Mouse (Mus musculus) myocyte (in vitro differentiated cells): ENCODE measurements at regions not wholly inside any gene's neighbourhood (a gene's known extent, or its start where the extent isn't known, plus 50 kb on each side); places are given as distances from the start of the nearest gene placed in this dataset.

Experiments
- H3K27me3 ChIP-seq: one replicate; pipeline ENCODE4 v1.6.1; 2011; ENCODE audit not compliant: control insufficient read depth, insufficient read depth, insufficient read length
- H3K36me3 ChIP-seq: one replicate; pipeline ENCODE4 v1.6.1; 2011; ENCODE audit not compliant: control insufficient read depth, insufficient read depth
- H3K4me2 ChIP-seq: one replicate; pipeline ENCODE4 v1.6.1; 2011; ENCODE audit warnings: low read depth, control low read depth
- H3K4me3 ChIP-seq: one replicate; pipeline ENCODE4 v1.5.1; 2011; ENCODE audit warnings: mild to moderate bottlenecking, control low read depth, moderate library complexity
- H3K79me2 ChIP-seq: one replicate; pipeline ENCODE4 v1.6.1; 2011; ENCODE audit not compliant: control insufficient read depth, insufficient read depth
- H3ac ChIP-seq: one replicate; pipeline ENCODE4 v1.6.1; 2011; ENCODE audit not compliant: control insufficient read depth, insufficient read length
- CEBPB ChIP-seq: IDR thresholded peaks from 2 replicates; pipeline ENCODE4 v1.6.1; 2011; ENCODE audit warnings: mild to moderate bottlenecking, moderate library complexity; ENCODE audit not compliant: poor library complexity, insufficient read depth, severe bottlenecking
- E2F4 ChIP-seq: IDR thresholded peaks from one replicate; pipeline ENCODE4 v1.6.1; 2011; ENCODE audit warnings: mild to moderate bottlenecking, control low read depth, moderate library complexity; ENCODE audit not compliant: insufficient read depth
- MAX ChIP-seq: IDR thresholded peaks from one replicate; pipeline ENCODE4 v1.6.1; 2011; ENCODE audit warnings: low read depth, mild to moderate bottlenecking, control low read depth
- MYOD1 ChIP-seq, 3 experiments: IDR thresholded peaks; one replicate each; pipeline ENCODE4 v1.6.1; 2011; ENCODE audit warnings: control low read depth in 2 of 3, low read depth in 2 of 3, mild to moderate bottlenecking in 2 of 3, moderate library complexity in 1 of 3; ENCODE audit not compliant: insufficient read length in 2 of 3, control insufficient read depth in 1 of 3
- MYOG ChIP-seq, 3 experiments: IDR thresholded peaks; one replicate each; pipeline ENCODE4 v1.6.1; 2011; ENCODE audit warnings: control low read depth in 2 of 3, low read depth in 2 of 3, mild to moderate bottlenecking in 2 of 3; ENCODE audit not compliant: insufficient read length in 2 of 3, control insufficient read depth in 1 of 3, insufficient read depth in 1 of 3
- POLR2A ChIP-seq: IDR thresholded peaks from one replicate; pipeline ENCODE4 v1.6.1; 2011; ENCODE audit warnings: low read depth, mild to moderate bottlenecking, control low read depth, moderate library complexity; ENCODE audit not compliant: insufficient read length
- POLR2AphosphoS2 ChIP-seq: IDR thresholded peaks from one replicate; pipeline ENCODE4 v1.6.1; 2011; ENCODE audit warnings: low read depth, control low read depth; ENCODE audit not compliant: insufficient read length
- REST ChIP-seq: IDR thresholded peaks from one replicate; pipeline ENCODE4 v1.6.1; 2011; ENCODE audit warnings: mild to moderate bottlenecking, control low read depth, moderate library complexity; ENCODE audit not compliant: insufficient read depth, insufficient read length
- SRF ChIP-seq: IDR thresholded peaks from one replicate; pipeline ENCODE4 v1.6.1; 2011; ENCODE audit warnings: low read depth; ENCODE audit not compliant: control insufficient read depth, insufficient read length
- TCF12 ChIP-seq: IDR thresholded peaks from one replicate; pipeline ENCODE4 v1.6.1; 2011; ENCODE audit warnings: mild to moderate bottlenecking, control low read depth; ENCODE audit not compliant: poor library complexity, insufficient read depth, severe bottlenecking
- TCF3 ChIP-seq: IDR thresholded peaks from one replicate; pipeline ENCODE4 v1.6.1; 2011; ENCODE audit warnings: low read depth, control low read depth; ENCODE audit not compliant: insufficient read length
- USF1 ChIP-seq: IDR thresholded peaks from one replicate; pipeline ENCODE4 v1.6.1; 2011; ENCODE audit warnings: low read depth, mild to moderate bottlenecking, control low read depth, moderate library complexity

DNA sequence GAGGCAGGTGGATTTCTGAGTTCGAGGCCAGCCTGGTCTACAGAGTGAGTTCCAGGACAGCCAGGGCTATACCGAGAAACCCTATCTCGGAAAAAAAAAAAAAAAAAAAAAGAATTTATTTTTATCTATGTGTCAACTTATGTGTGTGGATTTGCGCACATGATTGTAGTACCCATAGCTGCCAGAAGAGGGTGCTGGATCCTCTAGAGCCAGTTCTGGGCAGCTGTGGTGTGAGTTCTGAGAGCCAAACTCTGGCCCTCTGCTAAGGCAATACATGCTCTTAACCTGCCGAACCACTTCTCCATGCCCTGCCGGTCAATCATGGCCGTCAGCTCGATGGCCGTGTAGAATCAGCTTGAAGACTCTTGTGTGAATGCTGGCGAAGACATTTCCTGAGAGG lies 138.0 kb upstream of the Mrps10 start:
- no peak overlapping the region for H3K4me2 ChIP-seq
- H3K27me3 ChIP-seq: no peaks in the 10 kb centered on the region
- no peaks in the 10 kb centered on the region for H3K79me2 ChIP-seq
- H3K36me3 ChIP-seq: peaks cover 3% of the 10 kb centered on the region
- H3K4me3 ChIP-seq: no peak overlapping the region
- H3ac ChIP-seq: no peak overlapping the region
- TF ChIP-seq TCF12 (no peak), MYOG (IDR thresholded peaks at IDR 0.05; ENCODE audit: control insufficient read depth in 1 of 3, insufficient read depth in 1 of 3, insufficient read length in 2 of 3, low read depth in 2 of 3) (no peak), POLR2AphosphoS2 (no peak), POLR2A (no peak), SRF (no peak), E2F4 (no peak), MAX (no peak), REST (no peak), MYOD1 (IDR thresholded peaks at IDR 0.05; ENCODE audit: control insufficient read depth in 1 of 3, insufficient read length in 2 of 3, low read depth in 2 of 3) (no peak), CEBPB (no peak), USF1 (no peak), TCF3 (no peak)

DNA sequence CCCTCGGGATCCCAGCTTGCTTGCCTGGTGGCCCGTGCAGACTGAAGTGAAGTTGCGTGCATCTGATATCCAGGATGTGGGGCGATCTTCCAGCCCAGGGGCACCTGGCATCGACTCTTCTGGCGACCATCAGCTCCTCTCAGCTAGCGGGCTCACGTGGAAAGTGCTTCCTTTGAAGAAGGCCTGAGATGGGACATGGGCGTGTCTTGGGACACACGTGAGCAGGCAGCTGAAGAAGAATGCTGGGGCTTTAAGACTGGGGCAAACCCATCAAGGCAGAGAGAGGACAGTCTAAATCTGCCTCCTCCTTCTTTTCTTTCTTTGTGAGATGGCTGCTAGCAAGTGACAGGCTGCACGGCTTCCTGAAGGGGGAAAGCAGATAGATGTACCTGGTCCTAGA lies 142.3 kb upstream of the Mrps10 start:
- no peak overlapping the region for H3ac ChIP-seq
- H3K79me2 ChIP-seq: no peaks in the 10 kb centered on the region
- TF ChIP-seq USF1 (no peak), POLR2A (no peak), E2F4 (no peak), REST (no peak), TCF12 (no peak), SRF (no peak)
- peak overlapping the region; percentile 60 for H3K4me2 ChIP-seq
- H3K4me3 ChIP-seq: no peak overlapping the region
- peaks cover 3% of the 10 kb centered on the region for H3K36me3 ChIP-seq
- H3K27me3 ChIP-seq: no peaks in the 10 kb centered on the region

DNA sequence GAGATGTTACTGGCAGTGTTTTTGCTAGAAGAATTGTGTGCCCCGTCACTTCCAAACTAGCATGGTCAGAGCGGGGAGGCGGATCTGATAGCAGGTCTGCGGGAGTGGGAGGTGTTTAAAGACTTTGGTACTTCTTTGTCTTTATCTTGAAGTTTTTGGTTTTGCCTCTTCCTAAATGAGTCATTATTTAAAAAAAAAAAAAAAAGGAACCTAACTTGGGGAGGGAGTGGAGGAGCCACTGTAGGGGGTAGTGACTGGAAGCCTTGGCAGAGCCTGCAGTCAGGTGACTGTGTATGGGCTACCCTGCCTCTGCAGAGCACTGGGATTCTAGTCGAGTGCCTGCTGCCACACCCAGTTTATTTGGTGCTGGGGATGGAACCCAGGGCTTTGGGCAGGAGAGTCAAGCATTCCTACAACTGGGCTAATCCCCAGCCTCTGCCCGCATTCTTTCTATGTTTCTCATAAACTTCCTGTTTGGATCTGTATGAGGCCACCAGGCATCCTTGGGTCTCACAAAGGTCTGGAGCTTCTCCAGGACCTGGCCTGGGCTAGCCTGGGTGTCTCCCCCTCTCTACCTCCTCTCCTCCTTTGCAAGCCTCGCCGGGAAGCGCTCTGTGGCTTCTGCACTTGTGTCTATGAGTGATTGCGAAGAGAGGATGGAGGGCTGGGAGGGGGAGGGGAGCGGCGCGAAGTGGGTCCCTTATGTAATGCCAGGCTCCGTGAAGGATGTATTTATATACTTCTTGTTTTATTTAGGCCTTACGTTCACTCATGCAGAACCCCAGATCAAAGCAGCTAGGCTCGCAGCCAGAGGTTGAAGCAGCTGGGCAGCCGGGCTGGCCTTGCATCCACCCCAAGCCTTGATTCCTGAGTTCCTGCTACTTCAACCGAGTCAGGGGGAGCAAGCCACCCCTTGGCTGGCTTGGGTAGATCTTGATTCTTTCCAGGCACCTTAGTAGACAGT lies 143.1 kb upstream of the Mrps10 start:
- no peaks in the 10 kb centered on the region for H3K79me2 ChIP-seq
- H3K4me3 ChIP-seq: no peak overlapping the region
- H3K36me3 ChIP-seq: peaks cover 3% of the 10 kb centered on the region
- TF ChIP-seq USF1 (peak; percentile 48), REST (no peak), MYOG (IDR thresholded peaks at IDR 0.05; ENCODE audit: control insufficient read depth in 1 of 3, insufficient read depth in 1 of 3, insufficient read length in 2 of 3, low read depth in 2 of 3) (peak in 1 of 3 experiments; percentile 17)
- H3K27me3 ChIP-seq: no peaks in the 10 kb centered on the region
- peak overlapping the region; percentile 60 for H3K4me2 ChIP-seq
- no peak overlapping the region for H3ac ChIP-seq

DNA sequence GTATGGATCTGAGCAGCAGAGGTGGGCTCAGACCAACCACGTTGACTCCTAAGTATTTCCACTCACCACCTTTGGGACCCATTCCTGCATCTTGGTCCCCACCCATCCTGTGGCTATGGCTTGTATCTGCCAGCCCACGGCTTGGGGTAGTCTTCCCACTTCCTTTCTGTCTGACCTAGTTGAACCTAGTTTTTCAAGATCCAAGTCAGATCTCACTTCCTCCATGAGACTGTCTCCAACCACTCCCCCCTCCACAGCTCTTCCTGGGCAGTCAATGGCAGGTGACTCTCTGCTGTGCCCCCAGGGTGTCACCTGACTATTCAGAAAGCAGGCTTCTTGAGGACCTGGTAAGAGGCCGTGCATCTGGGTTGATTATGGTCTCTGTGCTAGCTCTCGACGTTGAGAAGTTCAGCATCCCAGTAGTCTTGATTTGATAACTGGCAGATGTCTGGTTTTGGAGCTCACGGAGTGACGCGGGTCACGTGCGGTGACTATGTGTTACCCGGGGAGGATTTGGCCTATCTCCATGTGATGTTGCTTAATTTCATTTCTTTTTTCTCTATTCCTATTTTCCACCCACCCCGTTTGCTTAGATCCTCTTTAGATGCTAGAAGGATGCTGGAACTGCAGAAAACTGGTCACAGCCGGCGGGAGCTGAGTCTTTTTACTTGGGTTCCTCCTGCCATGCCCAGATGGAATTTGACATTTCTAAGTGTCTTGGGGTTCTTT lies 147.5 kb upstream of the Mrps10 start:
- Histone ChIP-seq H3K36me3 (no peaks in the 10 kb centered on the region), H3K79me2 (no peaks in the 10 kb centered on the region), H3K4me2 (no peak overlapping the region), H3ac (no peak overlapping the region), H3K4me3 (no peak overlapping the region), H3K27me3 (no peaks in the 10 kb centered on the region)
- TF ChIP-seq REST: no peak
- TF ChIP-seq MYOG (IDR thresholded peaks at IDR 0.05; ENCODE audit: control insufficient read depth in 1 of 3, insufficient read depth in 1 of 3, insufficient read length in 2 of 3, low read depth in 2 of 3): no peak
- TF ChIP-seq CEBPB: no peak
- TF ChIP-seq SRF: no peak
- TF ChIP-seq POLR2AphosphoS2: no peak
- no peak for TF ChIP-seq MAX

DNA sequence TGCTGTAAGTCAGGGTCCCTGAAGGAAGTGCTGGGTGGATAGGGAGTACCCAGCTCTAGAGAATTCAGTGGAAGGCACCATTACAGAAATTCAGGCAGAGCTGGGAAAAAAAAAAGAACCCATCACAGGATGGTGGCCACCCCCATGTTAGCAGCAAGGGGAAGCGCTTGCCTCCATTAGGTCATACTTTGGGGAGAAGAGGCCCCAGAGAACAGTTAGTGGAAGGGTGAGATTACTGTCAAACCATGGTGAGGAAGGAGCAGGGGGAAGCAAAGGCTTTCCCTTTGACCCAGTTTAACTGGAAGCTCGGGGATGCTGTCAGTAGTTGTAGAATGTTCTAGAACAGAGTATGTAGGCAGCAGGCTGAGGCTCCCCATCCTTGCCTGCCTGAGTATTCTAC lies 148.8 kb upstream of the Mrps10 start:
- Histone ChIP-seq H3K4me2 (no peak overlapping the region), H3K79me2 (no peaks in the 10 kb centered on the region), H3K4me3 (no peak overlapping the region), H3K36me3 (no peaks in the 10 kb centered on the region), H3ac (no peak overlapping the region), H3K27me3 (no peaks in the 10 kb centered on the region)
- TF ChIP-seq USF1 (no peak), POLR2A (no peak), MYOD1 (IDR thresholded peaks at IDR 0.05; ENCODE audit: control insufficient read depth in 1 of 3, insufficient read length in 2 of 3, low read depth in 2 of 3) (no peak), TCF3 (no peak), CEBPB (no peak), E2F4 (no peak), REST (no peak)
